Mouse (Mus musculus) heart, adult 2 months (tissue): ENCODE measurements around the gene Rph3a.
"Not testable (repeated sequence)": the region's sequence is repeated elsewhere in the genome, so short reads cannot be mapped to it uniquely, and the experiment has no call there.

Experiments
- CTCF ChIP-seq: fragments of 200-600 bp; IDR thresholded peaks from 2 replicates; pipeline ENCODE4 v1.8.1; 2022; ENCODE audit warnings: antibody characterized with exemption, mild to moderate bottlenecking, moderate library complexity
- POLR2A ChIP-seq: fragments of 200-500 bp; IDR thresholded peaks from 2 replicates; pipeline ENCODE4 v1.6.1; 2011; ENCODE audit warnings: mild to moderate bottlenecking, low read depth, low read length, control low read depth; ENCODE audit not compliant: insufficient read depth

- TF ChIP-seq CTCF, POLR2A: not testable (repeated sequence)
Measured at GRCm38 (mm10) chr5:120924520-120924919, 85.4 kb downstream of the Rph3a start.
